Comparison of ENCODE assay signal across 13 mouse cellular contexts in genomic region chr11:31843177-31843833, GRCm38 (mm10). TPM values are rescaled to one million over a fixed set of nuclear protein-coding genes. Genes with fewer than 3 reads are reported as not detected.
DNase-seq lines count a peak whose midpoint lies in the region; ATAC-seq and TF ChIP-seq lines count a peak whose summit lies in the region.
"Had no signal": no experiment of that assay in that cellular context is flagged by ENCODE, and none has a peak within 500 bp of the region (broad histone marks: within the 10 kb centered on the region; RNA-seq: fewer than 3 reads in every experiment).

No protein-coding gene starts in this region.

- intact Hi-C loops in heart, postnatal 14 days (cut with DNase I): no loop called here
- intact Hi-C loops in left cerebral cortex, postnatal 25 days (cut with DNase I): no loop called here

- WGBS in heart, embryonic 10.5 days: 76% methylated on average over 7 of the region's 7 CpGs
- 79% methylated on average over 7 of the region's 7 CpGs for WGBS in lung, embryonic 14.5 days
- WGBS in limb, embryonic 10.5 days: 90% methylated on average over 7 of the region's 7 CpGs
- WGBS in stomach, embryonic 15.5 days: 81% methylated on average over 7 of the region's 7 CpGs

- TF ChIP-seq CTCF in lung, embryonic 14.5 days (IDR thresholded peaks at IDR 0.05; ENCODE audit: low read depth): no peak

- H3K4me3 ChIP-seq in heart, embryonic 10.5 days: no peak overlapping the region
- no peak overlapping the region for H3K4me3 ChIP-seq in lung, embryonic 14.5 days (ENCODE audit: low read depth, low read length)
- no peak overlapping the region for H3K4me3 ChIP-seq in limb, embryonic 10.5 days
- H3K4me3 ChIP-seq in stomach, embryonic 15.5 days (replicated peaks): no peak overlapping the region
- H3K4me3 ChIP-seq: midbrain, embryonic 13.5 days had no signal

- H3K27ac ChIP-seq in heart, embryonic 10.5 days: peak overlapping the region; percentile 79
- H3K27ac ChIP-seq in lung, embryonic 14.5 days (ENCODE audit: low read depth): peak overlapping the region; percentile 24; the same call in 1 of the 2 replicates
- H3K27ac ChIP-seq in limb, embryonic 10.5 days: 0 out of 2 replicates have a peak overlapping the region, but pooled peaks have one; percentile 22
- no peak overlapping the region for H3K27ac ChIP-seq in stomach, embryonic 15.5 days
- H3K27ac ChIP-seq: midbrain, embryonic 13.5 days had no signal

- no peaks in the 10 kb centered on the region for H3K9me3 ChIP-seq in heart, embryonic 10.5 days
- H3K9me3 ChIP-seq in lung, embryonic 14.5 days (ENCODE audit: low read depth, low read length): no peaks in the 10 kb centered on the region
- H3K9me3 ChIP-seq in limb, embryonic 10.5 days (replicated peaks): no peaks in the 10 kb centered on the region
- no peaks in the 10 kb centered on the region for H3K9me3 ChIP-seq in stomach, embryonic 15.5 days
- H3K9me3 ChIP-seq: midbrain, embryonic 13.5 days had no signal

- no peak for DNase-seq in heart, embryonic 10.5 days (ENCODE audit: low spot score)
- no peak for DNase-seq in heart, postnatal 14 days
- no peak for DNase-seq in lung, embryonic 14.5 days
- no peak for DNase-seq in lung, postnatal 10 days
- no peak for DNase-seq in limb, embryonic 10.5 days (ENCODE audit: low spot score)
- DNase-seq in ovary, postnatal 10 days (ENCODE audit: low spot score): no peak
- DNase-seq in left cerebral cortex, postnatal 25 days (ENCODE audit: low spot score in 2 of 2): no peak
- DNase-seq: adrenal gland, postnatal 36 days; cerebellum, postnatal 25 days; heart, postnatal 10 days had no signal

- H3K27me3 ChIP-seq in heart, embryonic 10.5 days (ENCODE audit: insufficient read depth, poor library complexity, severe bottlenecking): no peaks in the 10 kb centered on the region
- no peaks in the 10 kb centered on the region for H3K27me3 ChIP-seq in lung, embryonic 14.5 days (ENCODE audit: insufficient read depth, low read length)
- no peaks in the 10 kb centered on the region for H3K27me3 ChIP-seq in limb, embryonic 10.5 days (ENCODE audit: low read depth, poor library complexity, severe bottlenecking)
- no peaks in the 10 kb centered on the region for H3K27me3 ChIP-seq in stomach, embryonic 15.5 days (replicated peaks)
- H3K27me3 ChIP-seq: midbrain, embryonic 13.5 days had no signal

- no peak for ATAC-seq in lung, embryonic 14.5 days (ENCODE audit: insufficient read depth)
- peak; percentile 34; the same call in 1 of the 2 replicates for ATAC-seq in stomach, embryonic 15.5 days (ENCODE audit: insufficient read depth, low FRiP score, low read depth)
- ATAC-seq: activated CD4-positive, CD25-positive, alpha-beta regulatory T cell, adult 4 months; midbrain, embryonic 13.5 days had no signal

- no peaks in the 10 kb centered on the region for H3K36me3 ChIP-seq in heart, embryonic 10.5 days
- H3K36me3 ChIP-seq in lung, embryonic 14.5 days (ENCODE audit: insufficient read depth): no peaks in the 10 kb centered on the region
- H3K36me3 ChIP-seq in limb, embryonic 10.5 days: no peaks in the 10 kb centered on the region
- H3K36me3 ChIP-seq in stomach, embryonic 15.5 days: no peaks in the 10 kb centered on the region
- H3K36me3 ChIP-seq: midbrain, embryonic 13.5 days had no signal

- H3K4me1 ChIP-seq in heart, embryonic 10.5 days: peaks cover 33% of the 10 kb centered on the region
- H3K4me1 ChIP-seq in lung, embryonic 14.5 days (ENCODE audit: insufficient read depth): peaks cover 5% of the 10 kb centered on the region; the same call in 1 of the 2 replicates
- H3K4me1 ChIP-seq in limb, embryonic 10.5 days: no peaks in the 10 kb centered on the region
- no peaks in the 10 kb centered on the region for H3K4me1 ChIP-seq in stomach, embryonic 15.5 days

- no peak overlapping the region for H3K9ac ChIP-seq in lung, embryonic 14.5 days
- H3K9ac ChIP-seq in stomach, embryonic 15.5 days: no peak overlapping the region
- H3K9ac ChIP-seq: midbrain, embryonic 13.5 days had no signal

- H3K4me2 ChIP-seq in lung, embryonic 14.5 days: no peak overlapping the region
- H3K4me2 ChIP-seq in stomach, embryonic 15.5 days: no peak overlapping the region
- H3K4me2 ChIP-seq: midbrain, embryonic 13.5 days had no signal

RNA-seq across cellular contexts. Expression of gene Cpeb4, which starts 28.7 kb away (rescaled TPM):
- 5.4 and 8.3 TPM in 2 replicates for polyA plus RNA-seq in heart, embryonic 10.5 days (2016; fragmentation: Nextera tagmentation; extraction: Ambion mirVana)
- total RNA-seq in heart, postnatal 14 days (2021): 10 to 100 TPM; 82.8 to 94.9 TPM
- polyA plus RNA-seq in lung, embryonic 14.5 days (2014; fragmentation: Nextera tagmentation; extraction: Ambion mirVana): 4.2 and 5.1 TPM in 2 replicates
- polyA plus RNA-seq in limb, embryonic 10.5 days (2016; fragmentation: Nextera tagmentation; extraction: Ambion mirVana): 1.0 and 1.7 TPM in 2 replicates
- polyA plus RNA-seq in stomach, embryonic 15.5 days (2015; fragmentation: Nextera tagmentation; extraction: Ambion mirVana): 4.2 and 4.6 TPM in 2 replicates
- 100 to 1,000 TPM; 157 to 160 TPM for total RNA-seq in left cerebral cortex, postnatal 25 days (2021)
